Mouse (Mus musculus) lung, adult 2 months (tissue): ENCODE data around the gene Ttc34. TPM values are rescaled to one million over a fixed set of nuclear protein-coding genes. Genes with fewer than 3 reads are reported as not detected.

ENCODE experiments used
- DNase-seq: peaks from one replicate; pipeline ENCODE4 v3.0.0; 2022
- H3K4me1 ChIP-seq: fragments of 200-500 bp; 2 replicates; pipeline ENCODE4 v1.6.1; 2011; ENCODE audit warnings: low read length; ENCODE audit not compliant: control insufficient read depth, insufficient read depth
- H3K4me3 ChIP-seq: fragments of 200-500 bp; replicated peaks from 2 replicates; pipeline ENCODE3; 2011; ENCODE audit warnings: low read depth, mild to moderate bottlenecking, control low read depth, low read length; ENCODE audit errors: extremely low read depth
- CTCF ChIP-seq: fragments of 200-500 bp; IDR thresholded peaks from 2 replicates; pipeline ENCODE4 v1.5.1; 2011; ENCODE audit warnings: mild to moderate bottlenecking, low read length, control low read depth; ENCODE audit not compliant: insufficient read depth
- POLR2A ChIP-seq: fragments of 200-500 bp; IDR thresholded peaks from 2 replicates; pipeline ENCODE4 v1.6.1; 2011; ENCODE audit warnings: low read depth, mild to moderate bottlenecking, control low read depth, low read length, borderline replicate concordance; ENCODE audit errors: extremely low read depth
- WGBS: fragments of 180-500 bp; shearing (Covaris S2); methylation state at CpG from one replicate; pipeline ENCODE4 v1.1.7; 2018; 5-methylcytosine and 5-hydroxymethylcytosine counted together
- polyA plus RNA-seq: library from polyadenylated mRNA; depleted of rRNA; stranded (reverse); fragments of >200 nt; gene quantifications from 2 replicates; pipeline ENCODE4 v1.2.3, GENCODE M21; 2012; rRNA removed

Gene Ttc34
- 4.8 and 5.1 TPM in 2 replicates for polyA plus RNA-seq

GRCm38 (mm10) chr4:154837170-154837569 lies at the start of gene Ttc34:
Gene Ttc34 (plus strand): TSS chr4:154837459.
- WGBS, result 37% methylated on average over 2 of the region's 2 CpGs
- Histone ChIP-seq H3K4me1 (no peaks in the 10 kb centered on the region), H3K4me3 (no peak within 1 kb of the TSS)
- DNase-seq, result peak; percentile 68
- TF ChIP-seq CTCF, result peak; percentile 89
- TF ChIP-seq POLR2A, result no peak; the same call in 1 of the 2 replicates

GRCm38 (mm10) chr4:154787960-154788702 lies 49.1 kb upstream of the Ttc34 start:
- Histone ChIP-seq H3K4me1 (no peaks in the 10 kb centered on the region), H3K4me3 (no peak overlapping the region)
- TF ChIP-seq CTCF (no peak), POLR2A (no peak)
- DNase-seq, result no peak
- 49% methylated on average over 13 of the region's 13 CpGs for WGBS

- no peak for DNase-seq
- Histone ChIP-seq H3K4me1 (no peaks in the 10 kb centered on the region), H3K4me3 (no peak overlapping the region)
- TF ChIP-seq POLR2A (no peak), CTCF (no peak)
- WGBS, result 84% methylated on average over 7 of the region's 7 CpGs
Measured at GRCm38 (mm10) chr4:154791894-154792293, 45.4 kb upstream of the Ttc34 start.

GRCm38 (mm10) chr4:154793499-154793898 lies 43.8 kb upstream of the Ttc34 start:
- no peak overlapping the region for H3K4me3 ChIP-seq

GRCm38 (mm10) chr4:154797834-154798233 lies 39.4 kb upstream of the Ttc34 start:
- DNase-seq, result peak; percentile 23
- TF ChIP-seq CTCF, result peak; percentile 87
- no peak for TF ChIP-seq POLR2A
- no peaks in the 10 kb centered on the region for H3K4me1 ChIP-seq
- 7% methylated on average over 4 of the region's 4 CpGs for WGBS
- H3K4me3 ChIP-seq, result no peak overlapping the region

More at GRCm38 (mm10) chr4:154793499-154793898, 43.8 kb upstream of the Ttc34 start:
- 52% methylated on average over 7 of the region's 7 CpGs for WGBS
- H3K4me1 ChIP-seq, result no peaks in the 10 kb centered on the region
- no peak for DNase-seq
- TF ChIP-seq POLR2A (no peak), CTCF (no peak)

- 64% methylated on average over 5 of the region's 5 CpGs for WGBS
- TF ChIP-seq POLR2A (no peak), CTCF (no peak)
- Histone ChIP-seq H3K4me3 (no peak overlapping the region), H3K4me1 (no peaks in the 10 kb centered on the region)
- no peak for DNase-seq
Measured at GRCm38 (mm10) chr4:154800543-154800942, 36.7 kb upstream of the Ttc34 start.

GRCm38 (mm10) chr4:154802210-154802609 lies 35.0 kb upstream of the Ttc34 start:
- WGBS, result 11% methylated on average over 26 of the region's 26 CpGs
- no peak for DNase-seq
- Histone ChIP-seq H3K4me1 (no peaks in the 10 kb centered on the region), H3K4me3 (no peak overlapping the region)
- TF ChIP-seq POLR2A, result no peak
- TF ChIP-seq CTCF, result no peak

GRCm38 (mm10) chr4:154825662-154826061 lies 11.6 kb upstream of the Ttc34 start:
- Histone ChIP-seq H3K4me3 (no peak overlapping the region), H3K4me1 (no peaks in the 10 kb centered on the region)
- TF ChIP-seq CTCF (peak; percentile 90), POLR2A (no peak)
- 35% methylated on average over 6 of the region's 6 CpGs for WGBS
- DNase-seq, result peak; percentile 46

GRCm38 (mm10) chr4:154826224-154826623 lies 11.0 kb upstream of the Ttc34 start:
- WGBS, result 52% methylated on average over 7 of the region's 7 CpGs
- no peak for DNase-seq
- TF ChIP-seq CTCF, result no peak
- no peak for TF ChIP-seq POLR2A
- Histone ChIP-seq H3K4me3 (no peak overlapping the region), H3K4me1 (no peaks in the 10 kb centered on the region)

GRCm38 (mm10) chr4:154827181-154827580 lies 10.1 kb upstream of the Ttc34 start:
- no peak for DNase-seq
- Histone ChIP-seq H3K4me1 (no peaks in the 10 kb centered on the region), H3K4me3 (no peak overlapping the region)
- TF ChIP-seq POLR2A (no peak), CTCF (no peak)
- WGBS, result 76% methylated on average over 7 of the region's 7 CpGs
